Mouse (Mus musculus): Measurements from ENCODE around the gene Gm8994.

Gene Gm8994

DNA sequence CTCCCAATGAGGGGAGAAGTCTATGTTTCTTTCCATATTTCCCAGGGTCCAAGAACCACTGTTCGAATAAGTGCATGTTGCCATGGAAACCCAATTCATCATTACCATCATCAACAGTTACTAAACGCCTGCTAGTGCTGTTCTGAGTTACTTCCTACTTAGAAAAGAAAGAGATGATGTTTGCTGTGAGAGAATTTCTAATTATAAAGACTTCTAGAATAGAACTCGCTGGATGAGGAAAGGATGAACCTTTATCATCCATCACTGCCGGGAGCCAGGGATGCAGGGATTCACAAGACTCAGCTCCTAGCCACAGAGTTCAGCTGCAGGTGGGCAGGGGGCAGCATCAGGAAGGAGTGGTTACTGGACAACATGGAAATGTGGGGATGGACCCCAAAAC is 36.7 kb downstream of the Gm8994 start:
- DNase-seq, result no peak

DNA sequence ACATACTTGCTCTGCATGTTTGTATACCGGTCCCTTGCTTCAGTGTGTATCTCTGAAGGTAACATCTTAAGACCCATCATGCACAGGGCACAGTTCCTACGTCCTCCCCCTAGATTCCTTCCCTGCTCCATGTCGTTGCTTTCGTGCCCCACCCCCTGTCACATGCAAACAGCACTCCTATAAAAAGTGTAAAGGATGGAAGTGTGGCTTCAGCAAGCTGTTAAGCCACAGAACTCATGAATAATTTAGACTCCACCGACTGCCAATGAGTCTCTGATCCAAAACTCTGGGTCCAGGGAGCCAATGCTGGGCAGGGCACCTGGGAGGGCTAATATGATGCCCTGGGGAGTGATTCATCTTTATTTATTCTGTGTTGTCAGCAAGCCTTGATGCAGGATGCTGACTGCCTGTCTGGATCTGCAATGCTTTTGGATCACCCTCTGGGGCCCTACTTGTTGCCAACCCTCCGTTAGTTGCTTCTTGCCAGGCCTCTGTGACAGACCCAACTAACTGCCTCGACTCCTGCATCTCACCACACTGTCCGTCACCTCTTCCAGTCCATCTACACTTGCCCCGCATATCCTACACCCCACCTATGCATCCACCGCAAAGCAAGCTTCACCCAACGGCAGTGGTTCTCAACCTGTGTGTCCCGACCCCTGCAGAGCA is 37.2 kb downstream of the Gm8994 start:
- no peak for DNase-seq

GRCm38 (mm10) chr6:136376097-136376496 is 48.8 kb downstream of the Gm8994 start:
- DNase-seq, result no peak
